Mouse (Mus musculus) megakaryocyte-erythroid progenitor cell, adult 5-6 weeks (primary cell): ENCODE data around the gene Gm10721. TPM values are rescaled to one million over a fixed set of nuclear protein-coding genes. Genes with fewer than 3 reads are reported as not detected.
"Not testable (repeated sequence)": the region's sequence is repeated elsewhere in the genome, so short reads cannot be mapped to it uniquely, and the experiment has no call there.

Source experiments
- ATAC-seq: replicated peaks from 2 replicates; pipeline ENCODE4 v1.8.0; 2016; ENCODE audit warnings: mild to moderate bottlenecking, inconsistent platforms; ENCODE audit not compliant: severe bottlenecking, poor library complexity, low FRiP score, low TSS enrichment
- total RNA-seq, 2 experiments: library from RNA; stranded (forward) in 1 of 2; stranded (reverse) in 1 of 2; fragments of 200-1000, 215-1000 nt in 1 of 2; fragments of >200 nt in 1 of 2; fragmentation: Nextera tagmentation in 1 of 2; gene quantifications; 2 replicates each; pipeline ENCODE4 v1.2.3; 2014 to 2017

Gene Gm10721
- total RNA-seq, 2 experiments from 2014 or later: 2.1 TPM; not detected in 1

DNA sequence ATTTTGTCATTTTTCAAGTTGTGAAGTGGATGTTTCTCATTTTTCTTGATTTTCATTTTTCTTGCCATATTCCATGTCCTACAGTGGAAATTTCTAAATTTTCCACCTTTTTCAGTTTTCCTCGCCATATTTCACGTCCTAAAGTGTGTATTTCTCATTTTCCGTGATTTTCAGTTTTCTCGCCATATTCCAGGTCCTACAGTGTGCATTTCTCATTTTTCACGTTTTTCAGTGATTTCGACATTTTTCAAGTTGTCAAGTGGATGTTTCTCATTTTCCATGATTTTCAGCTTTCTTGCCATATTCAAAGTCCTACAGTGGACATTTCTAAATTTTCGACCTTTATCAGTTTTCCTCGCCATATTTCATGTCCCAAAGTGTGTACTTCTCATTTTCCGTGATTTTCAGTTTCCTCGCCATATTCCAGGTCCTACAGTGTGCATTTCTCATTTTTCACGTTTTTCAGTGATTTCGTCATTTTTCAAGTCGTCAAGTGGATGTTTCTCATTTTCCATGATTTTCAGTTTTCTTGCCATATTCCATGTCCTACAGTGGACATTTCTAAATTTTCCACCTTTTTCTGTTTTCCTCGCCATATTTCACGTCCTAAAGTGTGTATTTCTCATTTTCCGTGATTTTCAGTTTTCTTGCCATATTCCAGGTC is 11.2 kb downstream of the Gm10721 start:
- not testable (repeated sequence) for ATAC-seq

GRCm38 (mm10) chr9:3024912-3025467 is 12.1 kb downstream of the Gm10721 start, which contains the start of gene Gm10717:
Gene Gm10717, plus strand, starts transcription at chr9:3025417.
- not testable (repeated sequence) for ATAC-seq

GRCm38 (mm10) chr9:3025653-3026052 is 12.7 kb downstream of the Gm10721 start:
- ATAC-seq: not testable (repeated sequence)

DNA sequence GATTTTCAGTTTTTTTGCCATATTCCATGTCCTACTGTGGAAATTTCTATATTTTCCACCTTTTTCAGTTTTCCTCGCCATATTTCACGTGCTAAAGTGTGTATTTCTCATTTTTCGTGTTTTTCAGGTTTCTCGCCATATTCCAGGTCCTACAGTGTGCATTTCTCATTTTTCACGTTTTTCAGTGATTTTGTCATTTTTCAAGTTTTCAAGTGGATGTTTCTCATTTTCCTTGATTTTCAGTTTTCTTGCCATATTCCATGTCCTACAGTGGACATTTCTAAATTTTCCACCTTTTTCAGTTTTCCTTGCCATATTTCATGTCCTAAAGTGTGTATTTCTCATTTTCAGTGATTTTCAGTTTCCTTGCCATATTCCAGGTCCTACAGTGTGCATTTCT is 13.2 kb downstream of the Gm10721 start:
- ATAC-seq: not testable (repeated sequence)

DNA sequence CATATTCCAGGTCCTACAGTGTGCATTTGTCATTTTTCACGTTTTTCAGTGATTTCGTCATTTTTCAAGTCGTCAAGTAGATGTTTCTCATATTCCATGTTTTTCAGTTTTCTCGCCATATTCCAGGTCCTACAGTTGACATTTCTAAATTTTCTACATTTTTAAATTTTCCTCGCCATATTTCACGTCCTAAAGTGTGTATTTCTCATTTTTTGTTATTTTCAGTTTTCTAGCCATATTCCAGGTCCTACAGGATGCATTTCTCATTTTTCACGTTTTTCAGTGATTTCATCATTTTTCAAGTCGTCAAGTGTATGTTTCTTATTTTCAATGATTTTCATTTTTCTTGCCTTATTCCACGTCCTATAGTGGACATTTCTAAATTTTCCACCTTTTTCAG is 13.8 kb downstream of the Gm10721 start:
- ATAC-seq: not testable (repeated sequence)

- ATAC-seq: 0 out of 2 replicates have a peak, but pooled peaks have one; percentile 15
Measured at GRCm38 (mm10) chr9:3027200-3027599, 14.3 kb downstream of the Gm10721 start.

DNA sequence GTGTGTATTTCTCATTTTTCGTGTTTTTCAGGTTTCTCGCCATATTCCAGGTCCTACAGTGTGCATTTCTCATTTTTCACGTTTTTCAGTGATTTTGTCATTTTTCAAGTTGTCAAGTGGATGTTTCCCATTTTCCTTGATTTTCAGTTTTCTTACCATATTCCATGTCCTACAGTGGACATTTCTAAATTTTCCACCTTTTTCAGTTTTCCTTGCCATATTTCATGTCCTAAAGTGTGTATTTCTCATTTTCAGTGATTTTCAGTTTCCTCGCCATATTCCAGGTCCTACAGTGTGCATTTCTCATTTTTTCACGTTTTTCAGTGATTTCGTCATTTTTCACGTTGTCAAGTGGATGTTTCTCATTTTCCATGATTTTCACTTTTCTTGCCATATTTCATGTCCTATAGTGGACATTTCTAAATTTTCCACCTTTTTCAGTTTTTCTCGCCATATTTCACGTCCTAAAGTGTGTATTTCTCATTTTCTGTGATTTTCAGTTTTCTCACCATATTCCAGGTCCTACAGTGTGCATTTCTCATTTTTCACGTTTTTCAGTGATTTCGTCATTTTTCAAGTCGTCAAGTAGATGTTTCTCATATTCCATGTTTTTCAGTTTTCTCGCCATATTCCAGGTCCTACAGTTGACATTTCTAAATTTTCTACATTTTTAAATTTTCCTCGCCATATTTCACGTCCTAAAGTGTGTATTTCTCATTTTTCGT is 16.5 kb downstream of the Gm10721 start:
- ATAC-seq: not testable (repeated sequence)

DNA sequence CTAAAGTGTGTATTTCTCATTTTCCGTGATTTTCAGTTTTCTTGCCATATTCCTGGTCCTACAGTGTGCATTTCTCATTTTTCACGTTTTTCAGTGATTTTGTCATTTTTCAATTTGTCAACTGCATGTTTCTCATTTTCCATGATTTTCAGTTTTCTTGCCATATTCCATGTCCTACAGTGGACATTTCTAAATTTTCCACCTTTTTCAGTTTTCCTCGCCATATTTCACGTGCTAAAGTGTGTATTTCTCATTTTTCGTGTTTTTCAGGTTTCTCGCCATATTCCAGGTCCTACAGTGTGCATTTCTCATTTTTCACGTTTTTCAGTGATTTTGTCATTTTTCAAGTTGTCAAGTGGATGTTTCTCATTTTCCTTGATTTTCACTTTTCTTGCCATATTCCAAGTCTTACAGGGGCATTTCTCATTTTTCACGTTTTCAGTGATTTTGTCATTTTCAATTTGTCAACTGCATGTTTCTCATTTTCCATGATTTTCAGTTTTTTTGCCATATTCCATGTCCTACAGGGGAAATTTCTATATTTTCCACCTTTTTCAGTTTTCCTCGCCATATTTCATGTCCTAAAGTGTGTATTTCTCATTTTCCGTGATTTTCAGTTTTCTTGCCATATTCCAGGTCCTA is 17.9 kb downstream of the Gm10721 start:
- ATAC-seq: not testable (repeated sequence)

DNA sequence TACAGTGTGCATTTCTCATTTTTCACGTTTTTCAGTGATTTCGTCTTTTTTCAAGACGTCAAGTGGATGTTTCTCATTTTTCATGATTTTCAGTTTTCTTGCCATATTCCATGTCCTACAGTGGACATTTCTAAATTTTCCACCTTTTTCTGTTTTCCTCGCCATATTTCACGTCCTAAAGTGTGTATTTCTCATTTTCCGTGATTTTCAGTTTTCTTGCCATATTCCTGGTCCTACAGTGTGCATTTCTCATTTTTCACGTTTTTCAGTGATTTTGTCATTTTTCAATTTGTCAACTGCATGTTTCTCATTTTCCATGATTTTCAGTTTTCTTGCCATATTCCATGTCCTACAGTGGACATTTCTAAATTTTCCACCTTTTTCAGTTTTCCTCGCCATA is 21.4 kb downstream of the Gm10721 start, which contains the start of gene Gm17535:
Gene Gm17535, plus strand, starts transcription at position 301 of the 400 bp plus-strand sequence.
- ATAC-seq: not testable (repeated sequence)

- not testable (repeated sequence) for ATAC-seq
Measured at GRCm38 (mm10) chr9:3036577-3036976, 23.6 kb downstream of the Gm10721 start, which contains the start of gene Gm10715. Gene Gm10715, plus strand, starts transcription at chr9:3036877.

GRCm38 (mm10) chr9:3038161-3038560 is 25.2 kb downstream of the Gm10721 start:
- not testable (repeated sequence) for ATAC-seq

Other genes starting within 250 kb of the Gm10721 start
- gene Gm10722, start 12.2 kb upstream of the Gm10721 start, total RNA-seq (2014; fragmentation: Nextera tagmentation): 0.42 TPM in 1 of 2 replicates, not detected in the other
- not detected in 2 replicates for gene Gm10722, start 12.2 kb upstream of the Gm10721 start, total RNA-seq (2017)
- gene Gm11168, start 9.8 kb upstream of the Gm10721 start, total RNA-seq (2014; fragmentation: Nextera tagmentation): 0.76 and 1.6 TPM in 2 replicates
- gene Gm11168, start 9.8 kb upstream of the Gm10721 start, total RNA-seq (2017): not detected in 2 replicates
- not detected in 2 replicates for gene Gm10720, start 2.5 kb downstream of the Gm10721 start, total RNA-seq (2014; fragmentation: Nextera tagmentation)
- gene Gm10720, start 2.5 kb downstream of the Gm10721 start, total RNA-seq (2017): 5.9 TPM in 1 of 2 replicates, not detected in the other
- 1.6 and 2.3 TPM in 2 replicates for gene Gm10719, start 4.3 kb downstream of the Gm10721 start, total RNA-seq (2014; fragmentation: Nextera tagmentation)
- gene Gm10719, start 4.3 kb downstream of the Gm10721 start, total RNA-seq (2017): not detected in 2 replicates
- 2.8 TPM in 1 of 2 replicates, not detected in the other for gene Gm10718, start 10.4 kb downstream of the Gm10721 start, total RNA-seq (2014; fragmentation: Nextera tagmentation)
- gene Gm10718, start 10.4 kb downstream of the Gm10721 start, total RNA-seq (2017): not detected in 2 replicates
- gene Gm10717, start 12.3 kb downstream of the Gm10721 start, total RNA-seq (2014; fragmentation: Nextera tagmentation): 2.3 TPM in 1 of 2 replicates, not detected in the other
- 4.0 TPM in 1 of 2 replicates, not detected in the other for gene Gm10717, start 12.3 kb downstream of the Gm10721 start, total RNA-seq (2017)
- gene Gm17535, start 21.5 kb downstream of the Gm10721 start, total RNA-seq (2014; fragmentation: Nextera tagmentation): 0.79 TPM in 1 of 2 replicates, not detected in the other
- gene Gm17535, start 21.5 kb downstream of the Gm10721 start, total RNA-seq (2017): not detected in 2 replicates
- 0.39 TPM in 1 of 2 replicates, not detected in the other for gene Gm10715, start 23.7 kb downstream of the Gm10721 start, total RNA-seq (2014; fragmentation: Nextera tagmentation)
- gene Gm10715, start 23.7 kb downstream of the Gm10721 start, total RNA-seq (2017): not detected in 2 replicates